Mouse (Mus musculus): ENCODE results near the gene Prcd. TPM values are rescaled to one million over a fixed set of nuclear protein-coding genes. Genes with fewer than 3 reads are reported as not detected.
A peak's percentile ranks its signal among the peaks of the same experiment; 100 is the strongest.

Gene Prcd
- polyA plus RNA-seq, 1 experiment from 2014 or later: 16.4 TPM

- no peak overlapping the region for H3K27ac ChIP-seq (ENCODE audit: low read length)
- no peaks in the 10 kb centered on the region for H3K9me3 ChIP-seq (ENCODE audit: low read length)
- no peak for ATAC-seq
- no peak overlapping the region for H3K9ac ChIP-seq (replicated peaks; ENCODE audit: low read depth)
- TF ChIP-seq EP300 (IDR thresholded peaks at IDR 0.05) (no peak), CTCF (IDR thresholded peaks at IDR 0.05) (no peak)
- H3K27me3 ChIP-seq (replicated peaks; ENCODE audit: insufficient read depth, low read length): no peaks in the 10 kb centered on the region; the same call in none of the 2 replicates
- no peaks in the 10 kb centered on the region for H3K36me3 ChIP-seq (ENCODE audit: insufficient read depth, low read length)
- H3K4me1 ChIP-seq (ENCODE audit: insufficient read depth, low read depth, low read length): peaks cover 14% of the 10 kb centered on the region; the same call in 1 of the 2 replicates
- WGBS: 89% methylated on average over 8 of the region's 8 CpGs
- H3K4me3 ChIP-seq (ENCODE audit: low read depth, low read length): no peak overlapping the region
- H3K4me2 ChIP-seq (replicated peaks; ENCODE audit: low read depth, low read length): no peak overlapping the region
- no peak for DNase-seq (ENCODE audit: low spot score)
Measured at GRCm38 (mm10) chr11:116651339-116651738, 2.0 kb upstream of the Prcd start.

GRCm38 (mm10) chr11:116652330-116653098 is 820 bp upstream of the Prcd start:
- ATAC-seq (no peak), DNase-seq (ENCODE audit: low spot score) (no peak)
- Histone ChIP-seq H3K9ac (replicated peaks; ENCODE audit: low read depth) (0 out of 2 replicates have a peak overlapping the region, but pooled peaks have one; percentile 12), H3K4me2 (replicated peaks; ENCODE audit: low read depth, low read length) (peak overlapping the region; percentile 95), H3K4me1 (ENCODE audit: insufficient read depth, low read depth, low read length) (peaks cover 12% of the 10 kb centered on the region; the same call in 1 of the 2 replicates), H3K36me3 (ENCODE audit: insufficient read depth, low read length) (no peaks in the 10 kb centered on the region), H3K4me3 (ENCODE audit: low read depth, low read length) (peak overlapping the region; percentile 50; the same call in 1 of the 2 replicates), H3K27me3 (replicated peaks; ENCODE audit: insufficient read depth, low read length) (no peaks in the 10 kb centered on the region; the same call in none of the 2 replicates), H3K27ac (ENCODE audit: low read length) (no peak overlapping the region), H3K9me3 (ENCODE audit: low read length) (no peaks in the 10 kb centered on the region)
- no peak for TF ChIP-seq EP300 (IDR thresholded peaks at IDR 0.05)
- TF ChIP-seq CTCF (IDR thresholded peaks at IDR 0.05): no peak
- WGBS: 73% methylated on average over 25 of the region's 25 CpGs

- Histone ChIP-seq H3K36me3 (ENCODE audit: insufficient read depth, low read length) (no peaks in the 10 kb centered on the region), H3K9ac (replicated peaks; ENCODE audit: low read depth) (peak overlapping the region; percentile 52), H3K27ac (ENCODE audit: low read length) (peak overlapping the region; percentile 32; the same call in 1 of the 2 replicates), H3K4me2 (replicated peaks; ENCODE audit: low read depth, low read length) (peak overlapping the region; percentile 95), H3K4me1 (ENCODE audit: insufficient read depth, low read depth, low read length) (peaks cover 6% of the 10 kb centered on the region; the same call in 1 of the 2 replicates), H3K27me3 (replicated peaks; ENCODE audit: insufficient read depth, low read length) (no peaks in the 10 kb centered on the region; the same call in none of the 2 replicates), H3K4me3 (ENCODE audit: low read depth, low read length) (peak overlapping the region; percentile 50), H3K9me3 (ENCODE audit: low read length) (no peaks in the 10 kb centered on the region)
- no peak for TF ChIP-seq EP300 (IDR thresholded peaks at IDR 0.05)
- TF ChIP-seq CTCF (IDR thresholded peaks at IDR 0.05): no peak
- peak; percentile 56 for DNase-seq (ENCODE audit: low spot score)
- WGBS: 0% methylated on average over 28 of the region's 47 CpGs
- no peak for ATAC-seq
Measured at GRCm38 (mm10) chr11:116653709-116654221, 431 bp downstream of the Prcd start.

GRCm38 (mm10) chr11:116654255-116654821 is 1.0 kb downstream of the Prcd start, which contains the start of gene Cygb:
Gene Cygb, minus strand, starts transcription at chr11:116654313.
- ATAC-seq: no peak
- H3K4me2 ChIP-seq (replicated peaks; ENCODE audit: low read depth, low read length): peak within 1 kb of the TSS; percentile 95
- DNase-seq (ENCODE audit: low spot score): no peak
- H3K4me1 ChIP-seq (ENCODE audit: insufficient read depth, low read depth, low read length): peaks cover 8% of the 10 kb centered on the region; the same call in 1 of the 2 replicates
- no peaks in the 10 kb centered on the region for H3K36me3 ChIP-seq (ENCODE audit: insufficient read depth, low read length)
- H3K27ac ChIP-seq (ENCODE audit: low read length): peak within 1 kb of the TSS; percentile 32; the same call in 1 of the 2 replicates
- no peaks in the 10 kb centered on the region; the same call in none of the 2 replicates for H3K27me3 ChIP-seq (replicated peaks; ENCODE audit: insufficient read depth, low read length)
- TF ChIP-seq EP300 (IDR thresholded peaks at IDR 0.05): no peak
- TF ChIP-seq CTCF (IDR thresholded peaks at IDR 0.05): no peak
- peak within 1 kb of the TSS; percentile 50 for H3K4me3 ChIP-seq (ENCODE audit: low read depth, low read length)
- H3K9me3 ChIP-seq (ENCODE audit: low read length): no peaks in the 10 kb centered on the region
- peak within 1 kb of the TSS; percentile 52 for H3K9ac ChIP-seq (replicated peaks; ENCODE audit: low read depth)
- WGBS: 7% methylated on average over 26 of the region's 28 CpGs

- Histone ChIP-seq H3K9ac (replicated peaks; ENCODE audit: low read depth) (no peak overlapping the region), H3K9me3 (ENCODE audit: low read length) (no peaks in the 10 kb centered on the region), H3K4me1 (ENCODE audit: insufficient read depth, low read depth, low read length) (peaks cover 18% of the 10 kb centered on the region; the same call in 1 of the 2 replicates), H3K4me2 (replicated peaks; ENCODE audit: low read depth, low read length) (peak overlapping the region; percentile 38; the same call in 1 of the 2 replicates), H3K27ac (ENCODE audit: low read length) (peak overlapping the region; percentile 85), H3K4me3 (ENCODE audit: low read depth, low read length) (no peak overlapping the region), H3K27me3 (replicated peaks; ENCODE audit: insufficient read depth, low read length) (no peaks in the 10 kb centered on the region; the same call in none of the 2 replicates), H3K36me3 (ENCODE audit: insufficient read depth, low read length) (no peaks in the 10 kb centered on the region)
- peak; percentile 71 for ATAC-seq
- TF ChIP-seq CTCF (IDR thresholded peaks at IDR 0.05): peak; percentile 34; the same call in 1 of the 2 replicates
- TF ChIP-seq EP300 (IDR thresholded peaks at IDR 0.05): peak; percentile 75
- DNase-seq (ENCODE audit: low spot score): peak; percentile 84
- 46% methylated on average over 16 of the region's 16 CpGs for WGBS
Measured at GRCm38 (mm10) chr11:116656348-116657191, 3.2 kb downstream of the Prcd start.
